Mouse (Mus musculus) bone marrow, adult 2 months (tissue): Measurements from ENCODE around the gene Gab1. TPM values are rescaled to one million over a fixed set of nuclear protein-coding genes. Genes with fewer than 3 reads are reported as not detected.
"Not testable (repeated sequence)": the region's sequence is repeated elsewhere in the genome, so short reads cannot be mapped to it uniquely, and the experiment has no call there.

Source experiments
- H3K27ac ChIP-seq: fragments of 200-500 bp; 2 replicates; pipeline ENCODE4 v1.5.1; 2012; ENCODE audit warnings: low read depth, mild to moderate bottlenecking, control low read depth, inconsistent platforms, low read length; ENCODE audit not compliant: control insufficient read depth, poor library complexity, insufficient read depth
- H3K4me1 ChIP-seq: fragments of 200-500 bp; 2 replicates; pipeline ENCODE4 v1.6.1; 2011; ENCODE audit warnings: low read length; ENCODE audit not compliant: control insufficient read depth, insufficient read depth
- H3K4me3 ChIP-seq: fragments of 200-500 bp; replicated peaks from 2 replicates; pipeline ENCODE3; 2011; ENCODE audit warnings: mild to moderate bottlenecking, low read depth, low read length, control low read depth; ENCODE audit not compliant: control insufficient read depth
- CTCF ChIP-seq: fragments of 200-500 bp; IDR thresholded peaks from 2 replicates; pipeline ENCODE4 v1.5.1; 2011; ENCODE audit warnings: low read length, control low read depth; ENCODE audit not compliant: control insufficient read depth, insufficient read depth
- POLR2A ChIP-seq: fragments of 200-500 bp; IDR thresholded peaks from 2 replicates; pipeline ENCODE4 v1.6.1; 2011; ENCODE audit warnings: low read depth, mild to moderate bottlenecking, control low read depth, low read length, borderline replicate concordance; ENCODE audit not compliant: control insufficient read depth
- WGBS: fragments of 180-500 bp; shearing (Covaris S2); methylation state at CpG from one replicate; pipeline ENCODE4 v1.1.7; 2018; 5-methylcytosine and 5-hydroxymethylcytosine counted together
- polyA plus RNA-seq: library from polyadenylated mRNA; stranded (reverse); fragments of >200 nt; gene quantifications from 2 replicates; pipeline ENCODE4 v1.2.4, GENCODE M21; 2011; ENCODE audit warnings: low replicate concordance; ENCODE audit not compliant: missing spikeins, insufficient read depth, insufficient read length

The Gab1 gene
- polyA plus RNA-seq, 1 experiment, result 13.6 TPM

DNA sequence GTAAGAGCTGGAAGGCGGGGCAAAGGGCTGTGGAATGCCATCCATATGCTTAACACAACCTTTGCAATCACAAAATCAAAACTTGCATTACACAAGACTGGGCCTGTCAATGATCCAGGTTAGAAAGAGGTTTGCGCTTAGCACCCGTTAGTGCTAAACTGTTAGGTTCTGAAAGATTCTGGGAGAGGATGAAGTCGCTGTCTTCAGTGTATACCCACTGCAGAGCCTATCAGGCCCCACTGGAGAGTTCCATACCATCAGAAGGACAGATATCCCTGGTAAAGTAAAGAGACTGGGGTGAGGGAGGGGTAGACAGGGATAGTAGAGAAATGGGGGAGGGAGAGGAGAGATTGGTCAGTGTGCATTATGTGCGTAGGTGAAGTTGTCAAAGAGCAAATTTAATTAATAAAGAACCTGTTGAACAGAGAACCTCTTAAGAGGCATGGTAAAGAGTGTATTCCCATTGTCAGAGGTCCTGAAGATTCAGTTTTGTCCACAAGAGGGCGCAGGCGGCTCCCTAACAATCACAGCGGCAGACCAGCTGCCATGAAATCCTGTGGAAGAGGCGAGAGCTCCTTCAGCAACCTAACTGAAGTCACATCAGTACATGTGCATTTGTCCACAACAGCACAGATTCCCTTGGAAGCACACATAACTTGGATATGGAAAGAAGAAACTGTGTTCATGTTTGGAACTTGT is 127.2 kb downstream of the Gab1 start:
- no peak overlapping the region for H3K27ac ChIP-seq
- WGBS, result 33% methylated on average over 9 of the region's 9 CpGs
- no peaks in the 10 kb centered on the region for H3K4me1 ChIP-seq
- H3K4me3 ChIP-seq, result no peak overlapping the region
- TF ChIP-seq POLR2A, result no peak
- peak; percentile 72 for TF ChIP-seq CTCF

DNA sequence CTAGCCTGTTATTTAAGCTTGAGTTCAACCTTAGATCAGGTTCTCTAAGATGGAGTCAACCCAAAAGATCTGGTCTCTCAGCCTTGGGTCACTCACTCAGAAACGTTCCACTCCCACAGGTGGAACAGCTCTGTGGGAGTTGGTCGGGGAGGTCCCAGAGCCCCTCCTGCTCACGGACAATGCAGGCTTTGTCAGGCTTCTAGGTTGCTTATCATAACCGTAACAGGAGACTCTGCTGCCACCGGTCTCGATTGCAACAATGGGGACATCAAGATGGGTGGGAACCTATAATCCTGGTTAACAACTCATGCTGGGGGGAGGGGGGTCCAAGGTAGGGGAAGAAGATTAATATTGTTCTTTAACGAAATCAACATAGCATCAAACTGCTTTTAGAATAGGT is 127.9 kb downstream of the Gab1 start:
- TF ChIP-seq POLR2A (no peak), CTCF (no peak)

DNA sequence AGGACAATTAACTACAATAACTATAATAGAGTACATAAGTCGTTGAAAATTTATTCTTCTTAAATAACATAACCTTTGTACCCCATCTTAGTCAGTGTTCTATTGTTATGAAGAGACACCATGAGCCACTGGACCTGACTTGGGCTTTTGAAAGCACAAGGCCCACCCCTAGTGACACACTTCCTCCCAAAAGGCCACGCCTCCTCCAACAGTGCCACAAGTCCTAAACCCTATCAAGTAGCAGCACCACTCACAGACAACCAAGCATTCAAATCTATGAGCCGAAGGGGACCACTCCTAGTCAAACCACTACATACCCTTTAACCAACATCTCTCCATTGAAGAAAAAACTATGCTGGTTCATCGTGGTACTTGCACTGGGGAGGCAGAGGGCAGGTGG is 131.2 kb downstream of the Gab1 start:
- Histone ChIP-seq H3K27ac (no peak overlapping the region), H3K4me3 (no peak overlapping the region), H3K4me1 (no peaks in the 10 kb centered on the region)
- WGBS, result 76% methylated on average over 4 of the region's 4 CpGs
- TF ChIP-seq CTCF (no peak), POLR2A (no peak)

More for the DNA sequence above, 127.9 kb downstream of the Gab1 start:
- WGBS, result 56% methylated on average over 7 of the region's 7 CpGs
- Histone ChIP-seq H3K27ac (no peak overlapping the region), H3K4me1 (no peaks in the 10 kb centered on the region), H3K4me3 (no peak overlapping the region)

- H3K4me3 ChIP-seq, result peak overlapping the region; percentile 81
- H3K4me1 ChIP-seq, result no peaks in the 10 kb centered on the region; the same call in 1 of the 2 replicates
- H3K27ac ChIP-seq, result peak overlapping the region; percentile 99
- TF ChIP-seq POLR2A (no peak), CTCF (no peak)
- WGBS, result 13% methylated on average over 14 of the region's 14 CpGs
Measured at GRCm38 (mm10) chr8:80739932-80740331, 140.4 kb downstream of the Gab1 start.

DNA sequence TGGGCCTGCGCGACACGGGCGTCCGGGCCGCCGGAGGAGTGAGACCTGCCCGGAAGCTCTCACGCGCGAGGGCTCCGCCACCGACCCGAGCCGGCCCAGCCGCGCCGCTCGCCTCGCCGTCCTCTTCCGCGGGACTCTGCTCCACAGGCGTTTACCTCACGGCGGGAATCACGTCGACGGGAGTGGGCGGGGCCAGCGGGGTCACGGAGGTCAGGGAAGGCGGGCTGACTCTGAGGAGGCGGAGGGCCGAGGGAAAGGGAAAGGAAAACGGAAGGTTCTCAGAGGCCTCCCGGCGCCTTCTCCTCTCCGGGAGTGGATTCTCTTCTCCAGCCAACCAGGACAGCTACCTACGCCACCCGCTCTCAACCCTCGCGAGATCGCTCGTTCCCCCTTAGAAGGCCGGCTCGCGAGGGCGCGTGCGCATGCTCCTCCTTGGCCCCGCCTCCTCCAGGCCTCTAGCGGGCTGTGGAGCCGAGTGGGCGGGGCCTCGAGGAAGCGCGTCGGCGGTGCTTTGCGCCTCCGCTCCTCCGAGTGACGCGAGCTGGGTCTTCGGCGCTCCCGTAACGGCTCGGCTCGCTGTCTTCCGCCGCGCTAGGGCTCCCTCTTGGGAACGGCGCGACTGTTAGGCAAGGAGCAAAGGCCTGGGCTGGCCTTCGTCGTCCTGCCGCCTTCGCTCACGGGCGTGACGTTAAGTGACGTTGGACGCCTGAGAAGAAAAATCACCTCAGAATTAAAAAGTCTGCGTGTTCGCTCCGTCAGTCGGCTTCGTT is 141.0 kb downstream of the Gab1 start, which contains the start of gene Smarca5:
TSS of gene Smarca5 (minus strand) at position 343 of the 770 bp plus-strand sequence.
- H3K4me3 ChIP-seq, result peak within 1 kb of the TSS; percentile 90
- peak; percentile 85; the same call in 1 of the 2 replicates for TF ChIP-seq POLR2A
- 1% methylated on average over 91 of the region's 91 CpGs for WGBS
- H3K4me1 ChIP-seq, result not testable (repeated sequence)
- H3K27ac ChIP-seq, result peak within 1 kb of the TSS; percentile 99

- H3K27ac ChIP-seq, result peak overlapping the region; percentile 99
- under 1% methylated on average over 83 of the region's 84 CpGs for WGBS
- H3K4me1 ChIP-seq, result no peaks in the 10 kb centered on the region; the same call in 1 of the 2 replicates
- peak overlapping the region; percentile 90 for H3K4me3 ChIP-seq
- TF ChIP-seq CTCF, result no peak
- TF ChIP-seq POLR2A, result no peak
Measured at GRCm38 (mm10) chr8:80738388-80739154, 141.7 kb downstream of the Gab1 start.

DNA sequence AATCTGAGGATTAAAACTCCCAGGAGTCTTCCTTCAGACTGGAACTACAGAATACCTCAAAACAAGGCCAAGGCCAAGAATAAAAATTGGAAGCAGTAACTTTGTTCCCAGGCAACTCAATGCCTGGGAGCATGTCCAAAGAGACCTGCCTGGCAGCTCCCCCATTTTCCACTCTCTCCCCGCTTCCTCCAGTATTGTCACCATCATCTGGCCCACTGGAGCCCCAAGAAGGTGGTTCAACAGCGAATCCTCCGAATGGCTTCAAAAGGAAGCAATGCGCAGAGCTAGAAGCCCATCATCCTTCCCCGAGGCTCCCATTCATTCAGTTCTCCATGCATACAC is 142.3 kb downstream of the Gab1 start:
- peak overlapping the region; percentile 99 for H3K27ac ChIP-seq
- H3K4me3 ChIP-seq, result peak overlapping the region; percentile 90
- no peak for TF ChIP-seq CTCF
- TF ChIP-seq POLR2A, result no peak
- whole genome bisulfite sequencing, result under 1% methylated on average over 5 of the region's 5 CpGs
- H3K4me1 ChIP-seq, result no peaks in the 10 kb centered on the region; the same call in 1 of the 2 replicates

DNA sequence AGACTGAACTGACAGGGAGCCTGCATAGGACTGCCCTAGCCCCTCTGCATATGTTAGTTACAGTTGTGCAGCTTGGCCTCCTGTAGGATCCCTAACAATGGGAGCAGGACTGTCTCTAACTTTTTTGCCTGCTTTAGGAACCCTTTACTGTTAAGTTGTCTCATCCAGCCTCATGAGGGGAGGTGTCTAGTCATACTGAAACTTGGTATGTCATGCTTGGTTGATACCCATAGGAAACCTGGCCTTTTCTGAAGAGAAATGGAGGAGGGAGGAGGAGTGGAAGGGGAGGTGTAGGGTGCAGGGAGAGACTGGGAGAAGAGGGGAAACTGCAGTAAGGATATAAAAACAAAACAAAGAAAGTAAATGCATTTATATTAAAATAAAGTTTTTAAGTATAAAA is 148.0 kb downstream of the Gab1 start:
- H3K4me1 ChIP-seq, result no peaks in the 10 kb centered on the region; the same call in 1 of the 2 replicates
- no peak for TF ChIP-seq POLR2A
- no peak for TF ChIP-seq CTCF
- no peak overlapping the region for H3K4me3 ChIP-seq
- H3K27ac ChIP-seq, result no peak overlapping the region
